Mouse (Mus musculus) midbrain, embryonic 14.5 days (tissue): ENCODE measurements at regions not wholly inside any gene's neighbourhood (a gene's known extent, or its start where the extent isn't known, plus 50 kb on each side); places are given as distances from the start of the nearest gene placed in this dataset.

Source experiments
- ATAC-seq: fragments of 200-750 bp; cut with Nextera tagmentation; 2 replicates; pipeline ENCODE4 v1.8.0; 2017; ENCODE audit warnings: moderate number of reproducible peaks, moderate library complexity; ENCODE audit not compliant: low FRiP score, low TSS enrichment
- DNase-seq: peaks from one replicate; pipeline ENCODE4 v3.0.0-alpha.2; 2015
- H3K27ac ChIP-seq: fragments of 300-500 bp; sonication (generic); replicated peaks from 2 replicates; pipeline ENCODE4 v1.5.1; 2014; ENCODE audit warnings: mild to moderate bottlenecking, low read depth, low read length, moderate library complexity
- H3K27me3 ChIP-seq: fragments of 300-500 bp; sonication (generic); 2 replicates; pipeline ENCODE4 v1.6.1; 2014; ENCODE audit warnings: low read length, control low read depth, mixed read lengths; ENCODE audit not compliant: control insufficient read depth, insufficient read depth
- H3K36me3 ChIP-seq: fragments of 300-500 bp; sonication (generic); 2 replicates; pipeline ENCODE4 v1.6.1; 2014; ENCODE audit warnings: low read length, control low read depth; ENCODE audit not compliant: control insufficient read depth, insufficient read depth
- H3K4me1 ChIP-seq: fragments of 300-500 bp; sonication (generic); 2 replicates; pipeline ENCODE4 v1.6.1; 2014; ENCODE audit warnings: mild to moderate bottlenecking, antibody characterized with exemption, low read length, control low read depth; ENCODE audit not compliant: control insufficient read depth, insufficient read depth
- H3K4me2 ChIP-seq: fragments of 300-500 bp; sonication (generic); 2 replicates; pipeline ENCODE4 v1.6.1; 2014; ENCODE audit warnings: mild to moderate bottlenecking, low read length, moderate library complexity
- H3K4me3 ChIP-seq: fragments of 300-500 bp; sonication (generic); replicated peaks from 2 replicates; pipeline ENCODE4 v1.5.1; 2014; ENCODE audit warnings: low read depth, low read length
- H3K9ac ChIP-seq: fragments of 300-500 bp; sonication (generic); replicated peaks from 2 replicates; pipeline ENCODE4 v1.6.1; 2014; ENCODE audit warnings: mild to moderate bottlenecking, low read length, moderate library complexity
- H3K9me3 ChIP-seq: fragments of 300-500 bp; sonication (generic); 2 replicates; pipeline ENCODE4 v1.6.1; 2016; ENCODE audit warnings: low read length, control low read depth, mixed read lengths; ENCODE audit not compliant: control insufficient read depth
- WGBS: fragments of 180-500 bp; shearing (Covaris S2); extraction: QIAGEN DNeasy Blood & Tissue Kit; methylation state at CpG from one replicate; pipeline ENCODE4 v1.1.7; 2014; 5-methylcytosine and 5-hydroxymethylcytosine counted together

- DNase-seq, result no peak
- Histone ChIP-seq H3K36me3 (no peaks in the 10 kb centered on the region), H3K27ac (no peak overlapping the region), H3K4me1 (no peaks in the 10 kb centered on the region), H3K9ac (no peak overlapping the region), H3K27me3 (no peaks in the 10 kb centered on the region), H3K4me2 (no peak overlapping the region), H3K9me3 (no peaks in the 10 kb centered on the region), H3K4me3 (no peak overlapping the region)
- no peak for ATAC-seq
- 91% methylated on average over 6 of the region's 6 CpGs for WGBS
These were observed 352.4 kb upstream of the Zfp507 start for GRCm38 (mm10) chr7:36155159-36155558.

DNA sequence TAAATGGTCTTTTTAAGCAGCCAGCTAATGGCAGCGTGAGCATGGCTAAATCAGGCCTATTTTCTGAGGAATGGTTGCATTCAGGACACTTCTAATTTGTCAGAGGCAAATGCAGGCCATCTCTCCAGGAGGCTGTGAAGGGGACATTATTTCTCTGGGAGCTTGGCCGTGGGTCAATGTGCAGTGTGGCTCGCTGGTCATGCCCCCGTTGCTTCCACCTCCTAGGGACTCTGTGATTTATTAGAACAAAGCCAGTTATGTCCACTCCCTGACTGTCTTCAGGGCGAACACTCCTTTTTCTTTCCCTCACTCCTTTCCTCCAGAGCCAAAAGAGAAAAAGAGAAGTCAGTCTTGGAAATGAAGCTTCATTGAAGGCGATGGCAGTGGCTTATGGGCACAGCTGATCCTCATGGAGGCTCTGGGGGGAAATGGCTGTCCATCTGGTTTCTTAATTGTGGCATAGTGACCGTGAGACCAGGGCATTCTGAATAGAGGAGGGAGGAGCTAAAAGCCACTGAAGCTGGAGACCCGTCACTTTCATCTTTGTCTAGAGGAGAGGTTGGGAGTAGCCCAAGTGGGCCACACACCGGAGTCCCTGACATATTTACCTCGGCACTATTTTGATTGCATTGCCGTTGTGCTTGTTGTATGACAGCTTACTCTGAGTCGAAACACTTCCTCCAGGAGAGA, 348.2 kb upstream of the Zfp507 start:
- no peak for ATAC-seq

GRCm38 (mm10) chr7:36136571-36136970, 333.8 kb upstream of the Zfp507 start:
- H3K36me3 ChIP-seq, result no peaks in the 10 kb centered on the region
- H3K4me3 ChIP-seq, result no peak overlapping the region
- no peaks in the 10 kb centered on the region for H3K27me3 ChIP-seq
- 41% methylated on average over 5 of the region's 5 CpGs for WGBS
- H3K9me3 ChIP-seq, result no peaks in the 10 kb centered on the region
- H3K27ac ChIP-seq, result no peak overlapping the region
- H3K4me2 ChIP-seq, result no peak overlapping the region
- no peak overlapping the region for H3K9ac ChIP-seq
- ATAC-seq, result no peak
- DNase-seq, result peak; percentile 46
- peaks cover 4% of the 10 kb centered on the region; the same call in 1 of the 2 replicates for H3K4me1 ChIP-seq

More for the DNA sequence above, 348.2 kb upstream of the Zfp507 start:
- WGBS, result 43% methylated on average over 12 of the region's 12 CpGs
- DNase-seq, result no peak
- Histone ChIP-seq H3K4me2 (no peak overlapping the region), H3K9me3 (no peaks in the 10 kb centered on the region), H3K9ac (no peak overlapping the region), H3K36me3 (no peaks in the 10 kb centered on the region), H3K27ac (no peak overlapping the region), H3K27me3 (no peaks in the 10 kb centered on the region), H3K4me1 (no peaks in the 10 kb centered on the region), H3K4me3 (no peak overlapping the region)

- H3K9ac ChIP-seq, result no peak overlapping the region
- WGBS, result 69% methylated on average over 4 of the region's 4 CpGs
- no peak overlapping the region for H3K4me2 ChIP-seq
- no peaks in the 10 kb centered on the region for H3K27me3 ChIP-seq
- H3K4me1 ChIP-seq, result peaks cover 4% of the 10 kb centered on the region; the same call in 1 of the 2 replicates
- H3K9me3 ChIP-seq, result no peaks in the 10 kb centered on the region
- H3K4me3 ChIP-seq, result no peak overlapping the region
- DNase-seq (peak; percentile 27), ATAC-seq (no peak)
- no peak overlapping the region for H3K27ac ChIP-seq
- no peaks in the 10 kb centered on the region for H3K36me3 ChIP-seq
These were observed 331.8 kb upstream of the Zfp507 start for GRCm38 (mm10) chr7:36134557-36134956.

GRCm38 (mm10) chr7:36133658-36134143, 330.9 kb upstream of the Zfp507 start:
- peak overlapping the region; percentile 56 for H3K27ac ChIP-seq
- 4% methylated on average over 8 of the region's 8 CpGs for WGBS
- no peaks in the 10 kb centered on the region for H3K36me3 ChIP-seq
- no peaks in the 10 kb centered on the region for H3K9me3 ChIP-seq
- DNase-seq (peak; percentile 72), ATAC-seq (peak; percentile 73)
- H3K4me3 ChIP-seq, result no peak overlapping the region
- H3K4me2 ChIP-seq, result peak overlapping the region; percentile 18; the same call in 1 of the 2 replicates
- H3K9ac ChIP-seq, result no peak overlapping the region; the same call in 1 of the 2 replicates
- H3K4me1 ChIP-seq, result peaks cover 4% of the 10 kb centered on the region; the same call in 1 of the 2 replicates
- H3K27me3 ChIP-seq, result no peaks in the 10 kb centered on the region

DNA sequence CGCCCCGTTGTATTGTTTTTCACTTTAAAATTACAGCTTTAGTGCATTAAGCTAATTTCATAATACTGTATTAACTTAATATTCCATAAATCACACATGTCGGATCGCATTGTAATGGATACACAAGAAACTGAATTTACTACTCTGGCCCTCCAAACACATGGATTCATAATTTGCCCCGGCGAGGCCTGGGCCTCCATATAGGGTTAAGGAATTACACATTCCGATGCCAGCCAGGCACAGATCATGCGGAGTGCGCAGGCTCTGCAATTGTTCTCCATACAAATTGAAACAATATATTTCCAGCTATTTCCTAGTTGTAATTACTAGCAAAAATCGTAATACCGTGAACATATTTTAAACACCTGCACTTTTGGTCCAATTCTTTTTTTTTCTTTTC, 330.2 kb upstream of the Zfp507 start:
- no peak overlapping the region for H3K4me2 ChIP-seq
- H3K27me3 ChIP-seq, result no peaks in the 10 kb centered on the region
- 67% methylated on average over 11 of the region's 11 CpGs for WGBS
- H3K9me3 ChIP-seq, result no peaks in the 10 kb centered on the region
- peak; percentile 39 for DNase-seq
- no peak for ATAC-seq
- no peak overlapping the region for H3K4me3 ChIP-seq
- no peaks in the 10 kb centered on the region for H3K36me3 ChIP-seq
- H3K27ac ChIP-seq, result no peak overlapping the region
- peaks cover 4% of the 10 kb centered on the region; the same call in 1 of the 2 replicates for H3K4me1 ChIP-seq
- H3K9ac ChIP-seq, result no peak overlapping the region

DNA sequence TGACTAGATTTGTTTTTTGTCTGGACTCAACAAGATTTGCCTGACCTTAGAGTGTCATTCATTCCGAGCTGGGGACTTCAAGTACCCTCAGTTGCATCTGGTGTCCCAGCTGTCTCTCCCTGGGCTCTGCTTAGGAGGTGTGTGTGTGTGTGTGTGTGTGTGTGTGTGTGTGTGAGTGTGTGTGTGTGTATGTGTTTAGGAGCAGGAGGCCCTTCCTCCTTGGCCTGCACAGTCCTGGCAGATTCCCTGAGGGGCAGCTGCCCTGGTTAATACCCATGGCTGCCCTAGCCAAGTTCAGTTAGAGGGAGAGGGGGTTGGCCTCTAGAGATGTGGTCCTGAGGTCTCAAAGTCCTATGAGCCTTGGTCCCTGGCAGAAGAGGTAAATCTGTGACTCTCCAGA, 329.8 kb upstream of the Zfp507 start:
- Histone ChIP-seq H3K9ac (no peak overlapping the region), H3K4me1 (peaks cover 4% of the 10 kb centered on the region; the same call in 1 of the 2 replicates), H3K4me2 (no peak overlapping the region), H3K27ac (no peak overlapping the region), H3K9me3 (no peaks in the 10 kb centered on the region), H3K27me3 (no peaks in the 10 kb centered on the region), H3K36me3 (no peaks in the 10 kb centered on the region), H3K4me3 (no peak overlapping the region)
- ATAC-seq, result 0 out of 2 replicates have a peak, but pooled peaks have one; percentile 18
- WGBS, result 60% methylated on average over 1 of the region's 1 CpGs
- peak; percentile 14 for DNase-seq

DNA sequence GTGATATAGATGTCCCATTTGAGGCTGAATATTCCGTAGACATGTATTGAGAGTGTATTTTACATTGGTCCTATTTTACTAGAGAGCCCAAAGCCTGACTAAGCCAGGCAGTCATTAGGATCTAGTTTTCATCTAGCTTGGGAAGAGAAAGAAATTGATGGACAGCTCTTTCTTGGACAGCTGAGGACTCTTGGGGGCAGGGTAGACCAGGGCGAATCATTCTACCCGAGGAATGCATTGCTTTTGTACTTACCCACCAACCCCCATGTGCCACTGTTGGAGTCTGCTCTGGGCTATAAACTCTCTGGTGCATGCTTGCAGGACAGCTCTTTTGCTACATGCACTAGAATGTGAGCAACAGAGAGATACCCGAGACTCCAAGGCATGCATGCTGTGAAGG, 294.3 kb upstream of the Zfp507 start:
- H3K4me1 ChIP-seq, result no peaks in the 10 kb centered on the region
- no peak overlapping the region for H3K4me3 ChIP-seq
- no peak overlapping the region for H3K4me2 ChIP-seq
- no peaks in the 10 kb centered on the region for H3K9me3 ChIP-seq
- H3K36me3 ChIP-seq, result no peaks in the 10 kb centered on the region
- 85% methylated on average over 4 of the region's 4 CpGs for WGBS
- H3K9ac ChIP-seq, result no peak overlapping the region
- ATAC-seq, result no peak
- DNase-seq, result no peak
- no peaks in the 10 kb centered on the region for H3K27me3 ChIP-seq
- no peak overlapping the region for H3K27ac ChIP-seq
